Mouse (Mus musculus): ENCODE data around the gene Sufu.

DNA sequence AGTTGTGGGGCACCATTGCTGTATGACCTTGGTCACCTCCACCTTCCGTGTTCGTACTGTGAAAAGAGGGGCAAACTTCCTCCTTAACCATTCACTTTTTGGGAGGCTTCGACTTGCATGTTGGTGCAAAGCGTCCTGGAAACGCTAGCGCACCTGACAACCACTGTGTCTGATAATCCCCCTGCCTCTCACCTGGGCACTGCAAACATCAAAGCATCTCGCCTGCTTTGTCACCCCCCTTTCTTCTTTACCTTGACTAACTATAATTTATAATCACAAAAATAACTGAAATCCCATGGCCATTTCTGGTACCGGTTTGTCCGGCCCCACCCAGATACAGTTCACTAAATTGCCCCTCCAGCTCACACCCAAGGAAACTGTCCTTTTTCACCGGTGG, 2.0 kb upstream of the Sufu start:
- no peak for TF ChIP-seq CTCF (IDR thresholded peaks at IDR 0.05)
- no peak for TF ChIP-seq EP300 (IDR thresholded peaks at IDR 0.05)
